Comparison of ENCODE assay signal across 14 mouse cellular contexts in genomic region chr7:96680405-96680804, GRCm38 (mm10).
DNase-seq lines count a peak whose midpoint lies in the region; ATAC-seq lines count a peak whose summit lies in the region.
"Had no signal": no experiment of that assay in that cellular context is flagged by ENCODE, and none has a peak within 500 bp of the region (broad histone marks: within the 10 kb centered on the region; RNA-seq: fewer than 3 reads in every experiment).

No protein-coding gene starts in this region.

- H3K9ac ChIP-seq in hindbrain, embryonic 12.5 days = no peak overlapping the region
- H3K9ac ChIP-seq in hindbrain, embryonic 16.5 days (ENCODE audit: low read depth, low read length) = no peak overlapping the region
- H3K9ac ChIP-seq: forebrain, postnatal 0 days; liver, embryonic 14.5 days had no signal

- H3K4me3 ChIP-seq in hindbrain, embryonic 12.5 days = no peak overlapping the region
- H3K4me3 ChIP-seq in hindbrain, embryonic 16.5 days (ENCODE audit: low read length) = no peak overlapping the region

- H3K4me1 ChIP-seq in hindbrain, embryonic 12.5 days = peaks cover 31% of the 10 kb centered on the region
- peaks cover 5% of the 10 kb centered on the region for H3K4me1 ChIP-seq in hindbrain, embryonic 16.5 days (ENCODE audit: control insufficient read depth, insufficient read depth, low read depth, low read length)

- H3K27ac ChIP-seq in hindbrain, embryonic 12.5 days = peak overlapping the region; percentile 23; the same call in 1 of the 2 replicates
- no peak overlapping the region for H3K27ac ChIP-seq in hindbrain, embryonic 16.5 days (ENCODE audit: low read depth, low read length)
- H3K27ac ChIP-seq: liver, embryonic 14.5 days had no signal

- DNase-seq in cerebellum, postnatal 10 days = peak; percentile 24 to 26
- DNase-seq in cerebellum, postnatal 36 days = no peak
- peak; percentile 66 for DNase-seq in right cerebral cortex, adult 18-20 months
- DNase-seq in right cerebral cortex, postnatal 4 days = no peak
- DNase-seq in right cerebral cortex, postnatal 25 days = peak; percentile 45
- DNase-seq in thymus, postnatal 14 days = no peak
- DNase-seq: forebrain, postnatal 0 days; spleen, adult 18-20 months; thymus, adult 18-20 months had no signal

- 86% methylated on average over 5 of the region's 5 CpGs for WGBS in hindbrain, embryonic 12.5 days
- WGBS in hindbrain, embryonic 16.5 days = 90% methylated on average over 5 of the region's 5 CpGs

- no peaks in the 10 kb centered on the region for H3K36me3 ChIP-seq in hindbrain, embryonic 12.5 days
- no peaks in the 10 kb centered on the region for H3K36me3 ChIP-seq in hindbrain, embryonic 16.5 days (ENCODE audit: control insufficient read depth, insufficient read depth, low read length)
- H3K36me3 ChIP-seq: G1E had no signal

- H3K4me2 ChIP-seq in hindbrain, embryonic 12.5 days (replicated peaks) = no peak overlapping the region
- H3K4me2 ChIP-seq in hindbrain, embryonic 16.5 days (ENCODE audit: low read length) = no peak overlapping the region
- H3K4me2 ChIP-seq: heart, embryonic 11.5 days had no signal

- no peak for ATAC-seq in hindbrain, embryonic 12.5 days (ENCODE audit: low FRiP score)
- no peak for ATAC-seq in hindbrain, embryonic 16.5 days
- ATAC-seq: forebrain, postnatal 0 days had no signal

- no peaks in the 10 kb centered on the region for H3K27me3 ChIP-seq in hindbrain, embryonic 12.5 days
- no peaks in the 10 kb centered on the region for H3K27me3 ChIP-seq in hindbrain, embryonic 16.5 days (replicated peaks; ENCODE audit: control insufficient read depth, insufficient read depth, low read length)

- H3K9me3 ChIP-seq in hindbrain, embryonic 12.5 days (replicated peaks) = no peaks in the 10 kb centered on the region
- no peaks in the 10 kb centered on the region for H3K9me3 ChIP-seq in hindbrain, embryonic 16.5 days (ENCODE audit: control insufficient read depth, low read length)

Comparison
In these comparisons a context has a peak if more than half of its experiments do, and no peak if none do; other contexts are left out.
1. DNase-seq: peak in cerebellum, postnatal 10 days (2 of 2), right cerebral cortex, adult 18-20 months (single experiment) and right cerebral cortex, postnatal 25 days (single experiment); none in cerebellum, postnatal 36 days (0 of 2), right cerebral cortex, postnatal 4 days (single experiment) and thymus, postnatal 14 days (single experiment).